Mouse (Mus musculus): Measurements from ENCODE around the gene Setd3. TPM values are rescaled to one million over a fixed set of nuclear protein-coding genes. Genes with fewer than 3 reads are reported as not detected.
"Not testable (repeated sequence)": the region's sequence is repeated elsewhere in the genome, so short reads cannot be mapped to it uniquely, and the experiment has no call there.

Gene Setd3
- polyA plus RNA-seq, 1 experiment from 2014 or later = 53.8 TPM

DNA sequence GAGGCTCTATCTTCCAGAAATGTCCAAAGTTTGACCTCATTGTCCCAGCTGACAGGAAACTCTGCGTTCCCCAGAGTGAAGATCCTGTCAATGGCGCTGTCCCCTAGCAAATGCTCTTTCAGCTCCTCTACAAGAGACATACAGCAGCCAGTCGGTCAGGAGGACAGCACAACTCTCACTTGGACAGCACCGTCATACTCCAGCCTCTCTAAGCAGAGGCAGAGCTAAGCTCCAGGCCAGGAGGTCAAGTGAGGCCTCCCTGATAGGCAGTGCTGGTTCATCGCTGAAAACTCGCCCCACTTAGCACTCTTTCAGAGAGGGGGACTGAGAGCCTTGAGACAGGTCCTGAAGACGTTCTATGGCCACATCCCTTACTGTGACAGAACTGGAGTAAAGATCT lies 70.5 kb downstream of the Setd3 start:
- not testable (repeated sequence) for H3K9ac ChIP-seq; H3K27ac ChIP-seq (replicated peaks); H3K9me3 ChIP-seq (replicated peaks); H3K4me1 ChIP-seq (replicated peaks); H3K4me2 ChIP-seq; ATAC-seq (ENCODE audit: insufficient read depth); H3K4me3 ChIP-seq (replicated peaks); H3K27me3 ChIP-seq
- 78% methylated on average over 7 of the region's 7 CpGs for WGBS (ENCODE audit: insufficient replicate concordance)
- peaks cover 55% of the 10 kb centered on the region for H3K36me3 ChIP-seq (replicated peaks)

- peaks cover 22% of the 10 kb centered on the region for H3K36me3 ChIP-seq (replicated peaks)
- 18% methylated on average over 6 of the region's 6 CpGs for WGBS (ENCODE audit: insufficient replicate concordance)
- no peak overlapping the region for H3K4me3 ChIP-seq (replicated peaks)
- H3K9me3 ChIP-seq (replicated peaks) = no peaks in the 10 kb centered on the region
- no peak overlapping the region for H3K4me2 ChIP-seq
- ATAC-seq (ENCODE audit: insufficient read depth) = no peak
- no peak overlapping the region for H3K9ac ChIP-seq
- no peaks in the 10 kb centered on the region for H3K27me3 ChIP-seq
- no peak overlapping the region for H3K27ac ChIP-seq (replicated peaks)
- no peaks in the 10 kb centered on the region for H3K4me1 ChIP-seq (replicated peaks)
Observed at GRCm38 (mm10) chr12:108103292-108103691, 75.8 kb downstream of the Setd3 start.

DNA sequence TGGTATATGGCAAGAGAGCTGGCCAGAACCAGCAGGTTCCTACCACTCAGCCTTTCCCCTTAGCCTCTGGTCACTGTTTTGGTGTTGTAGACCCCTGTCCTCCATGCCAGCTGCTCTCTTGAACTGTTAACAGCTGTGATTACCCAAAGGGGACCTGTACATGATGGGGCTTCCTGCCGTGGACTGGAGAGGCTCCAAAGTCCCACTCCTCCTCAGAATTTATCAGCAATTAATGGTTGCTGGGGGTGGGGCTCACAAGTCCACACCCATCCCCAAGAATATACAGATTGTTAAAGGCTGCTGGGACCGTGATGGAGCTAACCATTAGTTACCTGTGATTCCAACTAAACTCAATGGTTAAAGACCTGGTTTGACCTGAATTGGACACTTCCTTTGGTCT lies 77.0 kb downstream of the Setd3 start:
- Histone ChIP-seq H3K9ac (no peak overlapping the region), H3K36me3 (replicated peaks) (peaks cover 15% of the 10 kb centered on the region), H3K9me3 (replicated peaks) (no peaks in the 10 kb centered on the region), H3K27ac (replicated peaks) (no peak overlapping the region), H3K4me3 (replicated peaks) (no peak overlapping the region), H3K4me1 (replicated peaks) (no peaks in the 10 kb centered on the region), H3K27me3 (no peaks in the 10 kb centered on the region), H3K4me2 (no peak overlapping the region)
- no peak for ATAC-seq (ENCODE audit: insufficient read depth)
- 64% methylated on average over 2 of the region's 2 CpGs for WGBS (ENCODE audit: insufficient replicate concordance)

DNA sequence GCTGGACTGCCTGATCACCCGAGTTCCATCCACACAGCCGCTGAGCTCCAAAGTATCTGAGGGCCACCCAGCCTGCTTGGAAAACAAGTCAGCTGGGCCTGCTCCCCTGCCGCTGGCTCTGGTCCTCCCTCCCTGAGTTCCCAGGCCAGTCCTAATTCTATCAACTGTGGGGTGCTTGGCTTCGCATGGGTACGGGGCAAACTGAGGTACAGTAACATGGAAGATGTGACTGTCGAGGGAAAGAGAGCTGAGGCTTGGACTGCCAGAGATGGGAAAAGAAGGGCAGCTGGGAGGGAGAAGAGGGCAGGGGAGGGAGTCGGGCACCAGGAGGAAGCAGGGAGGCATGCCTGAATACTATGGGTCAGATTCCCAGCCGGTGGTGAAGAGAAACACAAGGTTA lies 78.9 kb downstream of the Setd3 start:
- Histone ChIP-seq H3K4me2 (no peak overlapping the region), H3K27me3 (no peaks in the 10 kb centered on the region), H3K36me3 (replicated peaks) (no peaks in the 10 kb centered on the region), H3K27ac (replicated peaks) (no peak overlapping the region), H3K9ac (no peak overlapping the region), H3K4me3 (replicated peaks) (no peak overlapping the region), H3K4me1 (replicated peaks) (no peaks in the 10 kb centered on the region), H3K9me3 (replicated peaks) (no peaks in the 10 kb centered on the region)
- ATAC-seq (ENCODE audit: insufficient read depth) = no peak
- 62% methylated on average over 8 of the region's 8 CpGs for WGBS (ENCODE audit: insufficient replicate concordance)

DNA sequence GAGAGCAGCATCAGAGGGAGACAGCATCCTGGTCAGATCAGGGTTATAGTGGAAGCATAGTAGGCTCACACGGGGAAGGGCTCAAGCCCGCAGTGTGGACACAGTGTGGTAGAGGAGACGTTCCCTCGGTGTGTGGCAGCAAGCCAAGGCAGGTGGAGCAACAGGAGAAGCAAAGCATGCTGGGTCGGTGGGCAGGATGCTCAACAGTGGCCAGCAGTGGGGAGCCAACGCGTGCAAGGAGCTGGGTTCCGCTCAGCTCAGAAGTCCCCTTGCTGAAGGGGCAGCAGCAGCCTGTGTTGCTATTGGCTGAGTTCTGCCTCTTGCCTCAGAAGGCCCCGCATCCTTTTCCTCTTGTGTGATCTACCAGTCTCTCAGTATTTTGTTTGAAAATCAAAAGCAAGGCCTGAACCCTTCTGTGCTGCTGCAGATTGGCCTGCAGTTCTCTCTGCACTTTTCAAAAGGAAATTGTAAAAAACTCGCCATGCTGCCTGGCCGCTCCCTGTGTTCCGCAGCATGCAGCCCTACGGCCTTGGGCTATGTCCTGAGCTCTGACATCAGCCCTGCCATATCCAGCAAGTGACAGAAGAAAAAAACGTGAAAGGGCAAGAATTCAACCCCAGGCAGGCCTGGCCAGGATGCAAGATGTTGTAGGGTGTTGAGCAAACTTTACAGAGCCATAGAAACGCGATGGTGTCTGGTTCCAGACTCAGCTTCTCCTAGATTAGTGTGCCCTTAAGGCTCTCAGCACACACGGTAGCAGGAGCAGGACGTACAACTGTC lies 80.7 kb downstream of the Setd3 start:
- H3K36me3 ChIP-seq (replicated peaks) = no peaks in the 10 kb centered on the region
- no peak overlapping the region for H3K4me3 ChIP-seq (replicated peaks)
- ATAC-seq (ENCODE audit: insufficient read depth) = no peak
- WGBS (ENCODE audit: insufficient replicate concordance) = 50% methylated on average over 18 of the region's 18 CpGs
- H3K27me3 ChIP-seq = no peaks in the 10 kb centered on the region
- no peaks in the 10 kb centered on the region for H3K9me3 ChIP-seq (replicated peaks)
- no peak overlapping the region for H3K27ac ChIP-seq (replicated peaks)
- no peak overlapping the region for H3K9ac ChIP-seq
- H3K4me2 ChIP-seq = no peak overlapping the region
- H3K4me1 ChIP-seq (replicated peaks) = no peaks in the 10 kb centered on the region

DNA sequence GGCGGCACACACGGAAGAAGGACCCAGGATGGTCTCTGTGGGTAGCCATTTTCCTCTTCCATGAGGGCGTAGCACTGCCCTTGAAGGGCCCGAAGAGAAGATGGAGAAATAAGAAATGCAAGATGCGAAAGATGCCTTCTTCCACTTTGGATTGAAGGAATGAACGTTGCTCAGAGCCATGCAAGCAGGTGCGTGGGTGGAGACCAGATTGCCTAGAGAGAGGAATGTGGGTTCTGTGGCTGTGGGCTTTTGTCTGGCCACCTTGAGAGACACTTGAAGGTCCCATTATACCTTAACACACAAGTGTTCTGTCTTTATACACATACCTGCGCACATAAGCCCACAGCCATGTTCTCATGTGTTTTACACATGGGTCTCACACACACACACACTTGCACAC lies 81.5 kb downstream of the Setd3 start:
- H3K4me2 ChIP-seq = no peak overlapping the region
- H3K9ac ChIP-seq = no peak overlapping the region
- H3K27me3 ChIP-seq = no peaks in the 10 kb centered on the region
- H3K4me1 ChIP-seq (replicated peaks) = no peaks in the 10 kb centered on the region
- H3K4me3 ChIP-seq (replicated peaks) = no peak overlapping the region
- WGBS (ENCODE audit: insufficient replicate concordance) = 75% methylated on average over 8 of the region's 8 CpGs
- ATAC-seq (ENCODE audit: insufficient read depth) = no peak
- H3K9me3 ChIP-seq (replicated peaks) = no peaks in the 10 kb centered on the region
- H3K27ac ChIP-seq (replicated peaks) = no peak overlapping the region
- no peaks in the 10 kb centered on the region for H3K36me3 ChIP-seq (replicated peaks)

- H3K4me1 ChIP-seq (replicated peaks) = no peaks in the 10 kb centered on the region
- no peak overlapping the region for H3K27ac ChIP-seq (replicated peaks)
- 44% methylated on average over 9 of the region's 9 CpGs for WGBS (ENCODE audit: insufficient replicate concordance)
- H3K27me3 ChIP-seq = no peaks in the 10 kb centered on the region
- no peak overlapping the region for H3K9ac ChIP-seq
- H3K9me3 ChIP-seq (replicated peaks) = no peaks in the 10 kb centered on the region
- H3K4me3 ChIP-seq (replicated peaks) = no peak overlapping the region
- H3K4me2 ChIP-seq = no peak overlapping the region
- no peak for ATAC-seq (ENCODE audit: insufficient read depth)
- no peaks in the 10 kb centered on the region for H3K36me3 ChIP-seq (replicated peaks)
Observed at GRCm38 (mm10) chr12:108088253-108088652, 90.9 kb downstream of the Setd3 start.

DNA sequence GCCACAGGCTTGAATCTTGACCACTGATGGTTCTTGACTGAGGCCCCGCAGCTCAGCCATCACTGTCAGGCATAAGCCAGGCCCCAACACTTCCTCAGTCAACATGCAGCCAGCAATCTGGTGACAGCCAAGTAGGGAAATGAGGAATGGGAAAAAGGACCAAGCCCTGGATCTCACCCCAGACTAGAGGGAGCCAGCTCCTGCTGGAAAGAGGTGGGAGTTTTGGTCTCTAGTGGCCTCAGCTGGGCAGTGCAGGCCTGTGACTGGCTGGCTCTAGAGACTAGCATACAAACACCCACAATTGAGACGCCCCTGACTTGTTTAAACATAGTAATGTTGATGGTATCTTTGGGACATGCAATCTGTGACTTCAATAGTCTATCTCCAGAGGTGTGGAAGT lies 91.6 kb downstream of the Setd3 start:
- 32% methylated on average over 2 of the region's 2 CpGs for WGBS (ENCODE audit: insufficient replicate concordance)
- H3K27ac ChIP-seq (replicated peaks) = no peak overlapping the region
- no peaks in the 10 kb centered on the region for H3K36me3 ChIP-seq (replicated peaks)
- H3K4me3 ChIP-seq (replicated peaks) = no peak overlapping the region
- no peak for ATAC-seq (ENCODE audit: insufficient read depth)
- H3K4me1 ChIP-seq (replicated peaks) = no peaks in the 10 kb centered on the region
- H3K9me3 ChIP-seq (replicated peaks) = no peaks in the 10 kb centered on the region
- no peak overlapping the region for H3K9ac ChIP-seq
- H3K27me3 ChIP-seq = no peaks in the 10 kb centered on the region
- H3K4me2 ChIP-seq = no peak overlapping the region

- Histone ChIP-seq H3K4me1 (replicated peaks) (no peaks in the 10 kb centered on the region), H3K9me3 (replicated peaks) (no peaks in the 10 kb centered on the region), H3K27me3 (no peaks in the 10 kb centered on the region), H3K4me3 (replicated peaks) (no peak overlapping the region), H3K36me3 (replicated peaks) (no peaks in the 10 kb centered on the region), H3K27ac (replicated peaks) (no peak overlapping the region), H3K9ac (no peak overlapping the region), H3K4me2 (no peak overlapping the region)
- peak; percentile 9; the same call in 1 of the 2 replicates for ATAC-seq (ENCODE audit: insufficient read depth)
- whole genome bisulfite sequencing (ENCODE audit: insufficient replicate concordance) = 51% methylated on average over 10 of the region's 10 CpGs
Observed at GRCm38 (mm10) chr12:108078122-108078752, 100.9 kb downstream of the Setd3 start.

GRCm38 (mm10) chr12:108072907-108073306 lies 106.2 kb downstream of the Setd3 start:
- H3K9me3 ChIP-seq (replicated peaks) = no peaks in the 10 kb centered on the region
- no peak overlapping the region for H3K4me2 ChIP-seq
- H3K27me3 ChIP-seq = no peaks in the 10 kb centered on the region
- WGBS (ENCODE audit: insufficient replicate concordance) = 40% methylated on average over 5 of the region's 5 CpGs
- no peaks in the 10 kb centered on the region for H3K36me3 ChIP-seq (replicated peaks)
- H3K4me3 ChIP-seq (replicated peaks) = no peak overlapping the region
- H3K9ac ChIP-seq = no peak overlapping the region
- no peak for ATAC-seq (ENCODE audit: insufficient read depth)
- no peak overlapping the region for H3K27ac ChIP-seq (replicated peaks)
- H3K4me1 ChIP-seq (replicated peaks) = no peaks in the 10 kb centered on the region

DNA sequence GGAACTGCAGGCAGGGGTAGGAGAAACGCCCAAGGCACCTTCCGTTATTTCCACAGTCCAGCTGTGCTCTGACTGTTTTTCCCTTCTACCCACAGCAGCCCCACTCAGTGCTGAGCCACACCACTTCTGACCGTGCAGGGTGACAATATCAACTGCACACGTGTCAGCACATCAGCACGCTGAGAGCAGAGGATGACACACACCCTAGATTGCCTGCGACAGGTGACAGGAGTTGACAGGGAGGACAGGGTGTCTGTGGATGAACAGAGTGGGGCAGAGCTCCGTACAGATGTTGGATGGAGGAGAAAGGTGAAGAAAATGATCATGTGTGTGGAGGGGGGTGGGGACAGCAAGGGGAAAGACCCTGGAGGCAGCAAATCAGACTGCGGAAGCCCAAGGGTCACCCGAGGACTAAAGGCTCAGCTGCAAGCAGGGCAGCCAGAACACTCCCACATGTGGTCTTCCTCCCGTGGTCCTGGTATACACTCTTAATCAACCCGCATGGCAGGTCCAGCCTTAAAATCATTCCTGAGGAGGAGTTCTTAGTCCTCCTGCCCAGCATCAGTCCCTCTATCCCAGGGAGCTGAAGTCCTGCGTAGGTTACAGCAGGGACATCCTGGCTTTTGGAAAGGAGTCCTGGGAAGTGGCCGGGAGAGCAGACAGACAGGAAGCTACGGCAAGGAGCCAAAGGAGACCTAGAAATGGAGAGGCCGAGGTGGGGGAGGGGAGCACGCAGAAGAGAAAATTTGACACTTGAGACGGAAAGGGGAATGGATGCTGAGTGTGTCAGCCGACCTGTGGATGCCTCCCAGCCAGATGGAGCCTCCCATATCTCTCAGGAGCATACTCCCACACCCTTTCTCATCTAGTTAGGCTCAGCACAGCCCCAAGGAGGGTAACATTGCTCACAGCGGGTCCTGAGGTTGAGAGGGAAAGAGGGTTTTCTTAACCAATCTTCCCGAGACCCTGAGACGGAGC lies 108.1 kb downstream of the Setd3 start:
- H3K27me3 ChIP-seq = no peaks in the 10 kb centered on the region
- no peak overlapping the region for H3K4me2 ChIP-seq
- no peaks in the 10 kb centered on the region for H3K36me3 ChIP-seq (replicated peaks)
- H3K4me3 ChIP-seq (replicated peaks) = no peak overlapping the region
- WGBS (ENCODE audit: insufficient replicate concordance) = 51% methylated on average over 21 of the region's 21 CpGs
- no peak overlapping the region for H3K27ac ChIP-seq (replicated peaks)
- no peaks in the 10 kb centered on the region for H3K9me3 ChIP-seq (replicated peaks)
- no peak for ATAC-seq (ENCODE audit: insufficient read depth)
- H3K4me1 ChIP-seq (replicated peaks) = no peaks in the 10 kb centered on the region
- no peak overlapping the region for H3K9ac ChIP-seq

All from liver, embryonic 15.5 days (tissue).